In genomic region chr1:155750517-155751178, GRCm38 (mm10) we compare ENCODE assay signal across 21 mouse cellular contexts. TPM values are rescaled to one million over a fixed set of nuclear protein-coding genes. Genes with fewer than 3 reads are reported as not detected.
DNase-seq lines count a peak whose midpoint lies in the region; ATAC-seq and TF ChIP-seq lines count a peak whose summit lies in the region.
"Had no signal": no experiment of that assay in that cellular context is flagged by ENCODE, and none has a peak within 500 bp of the region (broad histone marks: within the 10 kb centered on the region; RNA-seq: fewer than 3 reads in every experiment).

No protein-coding gene starts in this region.

- H3K4me3 ChIP-seq in forebrain, embryonic 11.5 days (ENCODE audit: low read depth, low read length) = no peak overlapping the region
- H3K4me3 ChIP-seq in forebrain, postnatal 0 days (ENCODE audit: low read depth, low read length) = no peak overlapping the region
- no peak overlapping the region for H3K4me3 ChIP-seq in kidney, embryonic 15.5 days (replicated peaks)
- H3K4me3 ChIP-seq in neural tube, embryonic 15.5 days (replicated peaks) = no peak overlapping the region
- H3K4me3 ChIP-seq: embryonic facial prominence, embryonic 15.5 days; forebrain, embryonic 15.5 days; gastrocnemius, adult 2 months; intestine, embryonic 15.5 days; layer of hippocampus, adult 2 months; limb, embryonic 15.5 days had no signal

- H3K4me1 ChIP-seq in forebrain, embryonic 11.5 days (replicated peaks; ENCODE audit: control insufficient read depth, insufficient read depth, low read length) = peaks cover 3% of the 10 kb centered on the region; the same call in 1 of the 2 replicates
- no peaks in the 10 kb centered on the region for H3K4me1 ChIP-seq in forebrain, postnatal 0 days (ENCODE audit: insufficient read depth)
- peaks cover 14% of the 10 kb centered on the region for H3K4me1 ChIP-seq in kidney, embryonic 15.5 days
- no peaks in the 10 kb centered on the region for H3K4me1 ChIP-seq in neural tube, embryonic 15.5 days
- H3K4me1 ChIP-seq: embryonic facial prominence, embryonic 15.5 days; forebrain, embryonic 15.5 days; intestine, embryonic 15.5 days had no signal

- no peaks in the 10 kb centered on the region for H3K36me3 ChIP-seq in forebrain, embryonic 11.5 days (ENCODE audit: control insufficient read depth, insufficient read depth, low read length)
- H3K36me3 ChIP-seq in forebrain, postnatal 0 days (ENCODE audit: insufficient read depth) = no peaks in the 10 kb centered on the region
- H3K36me3 ChIP-seq in kidney, embryonic 15.5 days = no peaks in the 10 kb centered on the region
- no peaks in the 10 kb centered on the region for H3K36me3 ChIP-seq in neural tube, embryonic 15.5 days
- H3K36me3 ChIP-seq: embryonic facial prominence, embryonic 15.5 days; forebrain, embryonic 15.5 days; intestine, embryonic 15.5 days; limb, embryonic 15.5 days had no signal

- peak; percentile 61 for DNase-seq in forebrain, embryonic 11.5 days (ENCODE audit: low spot score)
- no peak for DNase-seq in forebrain, postnatal 0 days
- no peak for DNase-seq in kidney, postnatal 14 days
- peak; percentile 55 for DNase-seq in neural tube, embryonic 10.5 days (ENCODE audit: extremely low spot score, low spot score)
- DNase-seq in layer of hippocampus, adult 9-11 months = no peak
- no peak for DNase-seq in layer of hippocampus, adult 8-10 months (ENCODE audit: low spot score in 2 of 2)
- DNase-seq: adrenal gland, postnatal 10 days; cerebellum, adult 9-11 months; gastrocnemius, adult 2 months; liver, postnatal 0 days; thymus, postnatal 4 days had no signal

- whole genome bisulfite sequencing in forebrain, embryonic 11.5 days = 7% methylated on average over 11 of the region's 11 CpGs
- WGBS in forebrain, postnatal 0 days = 9% methylated on average over 11 of the region's 11 CpGs
- WGBS in kidney, embryonic 15.5 days = 7% methylated on average over 11 of the region's 11 CpGs
- 8% methylated on average over 11 of the region's 11 CpGs for WGBS in neural tube, embryonic 15.5 days

- H3K27ac ChIP-seq in forebrain, embryonic 11.5 days (ENCODE audit: low read depth, low read length) = no peak overlapping the region
- H3K27ac ChIP-seq in forebrain, postnatal 0 days (ENCODE audit: low read depth, low read length) = no peak overlapping the region
- no peak overlapping the region for H3K27ac ChIP-seq in kidney, embryonic 15.5 days
- H3K27ac ChIP-seq in neural tube, embryonic 15.5 days (replicated peaks) = no peak overlapping the region
- H3K27ac ChIP-seq: embryonic facial prominence, embryonic 15.5 days; forebrain, embryonic 15.5 days; gastrocnemius, adult 2 months; intestine, embryonic 15.5 days; layer of hippocampus, adult 2 months; limb, embryonic 15.5 days had no signal

- no peak for TF ChIP-seq CTCF in forebrain, postnatal 0 days (IDR thresholded peaks at IDR 0.05; ENCODE audit: low read depth)

- no peaks in the 10 kb centered on the region for H3K9me3 ChIP-seq in forebrain, embryonic 11.5 days (ENCODE audit: control insufficient read depth, low read length)
- H3K9me3 ChIP-seq in forebrain, postnatal 0 days (ENCODE audit: low read length) = no peaks in the 10 kb centered on the region
- H3K9me3 ChIP-seq in kidney, embryonic 15.5 days (replicated peaks) = no peaks in the 10 kb centered on the region
- no peaks in the 10 kb centered on the region for H3K9me3 ChIP-seq in neural tube, embryonic 15.5 days (replicated peaks)
- H3K9me3 ChIP-seq: embryonic facial prominence, embryonic 15.5 days; forebrain, embryonic 15.5 days; intestine, embryonic 15.5 days; limb, embryonic 15.5 days had no signal

- no peak overlapping the region for H3K4me2 ChIP-seq in forebrain, embryonic 11.5 days (ENCODE audit: low read depth, low read length, severe bottlenecking)
- no peak overlapping the region for H3K4me2 ChIP-seq in forebrain, postnatal 0 days (ENCODE audit: low read depth)
- no peak overlapping the region for H3K4me2 ChIP-seq in kidney, embryonic 15.5 days
- no peak overlapping the region for H3K4me2 ChIP-seq in neural tube, embryonic 15.5 days
- H3K4me2 ChIP-seq: embryonic facial prominence, embryonic 15.5 days; forebrain, embryonic 15.5 days; intestine, embryonic 15.5 days; limb, embryonic 15.5 days had no signal

- H3K27me3 ChIP-seq in forebrain, embryonic 11.5 days (ENCODE audit: control insufficient read depth, insufficient read depth, low read length) = peaks cover 59% of the 10 kb centered on the region
- H3K27me3 ChIP-seq in forebrain, postnatal 0 days (ENCODE audit: insufficient read depth, low read length) = peaks cover 58% of the 10 kb centered on the region
- peaks cover 85% of the 10 kb centered on the region for H3K27me3 ChIP-seq in kidney, embryonic 15.5 days
- H3K27me3 ChIP-seq in neural tube, embryonic 15.5 days (replicated peaks) = peaks cover 91% of the 10 kb centered on the region

- H3K9ac ChIP-seq in forebrain, embryonic 11.5 days (ENCODE audit: low read length) = no peak overlapping the region
- H3K9ac ChIP-seq in forebrain, postnatal 0 days = no peak overlapping the region
- H3K9ac ChIP-seq in kidney, embryonic 15.5 days = no peak overlapping the region
- H3K9ac ChIP-seq in neural tube, embryonic 15.5 days (replicated peaks) = no peak overlapping the region
- H3K9ac ChIP-seq: embryonic facial prominence, embryonic 15.5 days; forebrain, embryonic 15.5 days; intestine, embryonic 15.5 days; limb, embryonic 15.5 days; liver, postnatal 0 days had no signal

- peak; percentile 58 for ATAC-seq in forebrain, embryonic 11.5 days (replicated peaks; ENCODE audit: low FRiP score)
- no peak for ATAC-seq in forebrain, postnatal 0 days
- peak; percentile 96 for ATAC-seq in kidney, embryonic 15.5 days (replicated peaks; ENCODE audit: low FRiP score)
- ATAC-seq in neural tube, embryonic 15.5 days (ENCODE audit: low FRiP score) = no peak
- ATAC-seq: forebrain, embryonic 15.5 days; intestine, embryonic 15.5 days; liver, postnatal 0 days had no signal

RNA-seq across cellular contexts. Expression of gene Lhx4, which starts 0.8 kb away (rescaled TPM):
- polyA plus RNA-seq in forebrain, embryonic 11.5 days (2014; fragmentation: Nextera tagmentation; extraction: Ambion mirVana) = 0.07 and 0.08 TPM in 2 replicates
- 0.15 TPM in 1 of 2 replicates, not detected in the other for total RNA-seq in forebrain, postnatal 0 days (2014; rRNA removed)
- 0.10 and 0.11 TPM in 2 replicates for polyA plus RNA-seq in forebrain, postnatal 0 days (2015; fragmentation: Nextera tagmentation; extraction: Ambion mirVana)
- polyA plus RNA-seq in kidney, embryonic 15.5 days (2015; fragmentation: Nextera tagmentation; extraction: Ambion mirVana) = not detected in 2 replicates
- polyA plus RNA-seq in neural tube, embryonic 15.5 days (2015; fragmentation: Nextera tagmentation; extraction: Ambion mirVana) = 3.5 and 5.0 TPM in 2 replicates
- total RNA-seq in layer of hippocampus, adult 8-10 months (2022) = under 1 TPM in 1 of 4 experiments, not detected in 3; 0.05 TPM
- total RNA-seq: adrenal gland, postnatal 10 days; CH12.LX; gastrocnemius, adult 2 months; heart, postnatal 25 days; layer of hippocampus, adult 2 months; left cerebral cortex, adult 8-10 months had no signal
- polyA plus RNA-seq: embryonic facial prominence, embryonic 15.5 days; intestine, embryonic 15.5 days; liver, postnatal 0 days had no signal

Comparison
In these comparisons a context has a peak if more than half of its experiments do, and no peak if none do; other contexts are left out.
1. ATAC-seq: peak in forebrain, embryonic 11.5 days (single experiment) and kidney, embryonic 15.5 days (single experiment); none in forebrain, postnatal 0 days (single experiment) and neural tube, embryonic 15.5 days (single experiment).
2. DNase-seq: peak in forebrain, embryonic 11.5 days (single experiment) and neural tube, embryonic 10.5 days (single experiment); none in forebrain, postnatal 0 days (single experiment), kidney, postnatal 14 days (single experiment), layer of hippocampus, adult 9-11 months (single experiment) and layer of hippocampus, adult 8-10 months (0 of 2).